Mouse (Mus musculus) thymus, postnatal 36 days (tissue): ENCODE results near the gene Cdk2ap2.
"Not testable (repeated sequence)": the region's sequence is repeated elsewhere in the genome, so short reads cannot be mapped to it uniquely, and the experiment has no call there.

ENCODE experiments used
- DNase-seq, 2 experiments: peaks; one replicate each; pipeline ENCODE4 v3.0.0; 2022; ENCODE audit warnings: mixed read lengths in 2 of 2

Cdk2ap2 gene

DNA sequence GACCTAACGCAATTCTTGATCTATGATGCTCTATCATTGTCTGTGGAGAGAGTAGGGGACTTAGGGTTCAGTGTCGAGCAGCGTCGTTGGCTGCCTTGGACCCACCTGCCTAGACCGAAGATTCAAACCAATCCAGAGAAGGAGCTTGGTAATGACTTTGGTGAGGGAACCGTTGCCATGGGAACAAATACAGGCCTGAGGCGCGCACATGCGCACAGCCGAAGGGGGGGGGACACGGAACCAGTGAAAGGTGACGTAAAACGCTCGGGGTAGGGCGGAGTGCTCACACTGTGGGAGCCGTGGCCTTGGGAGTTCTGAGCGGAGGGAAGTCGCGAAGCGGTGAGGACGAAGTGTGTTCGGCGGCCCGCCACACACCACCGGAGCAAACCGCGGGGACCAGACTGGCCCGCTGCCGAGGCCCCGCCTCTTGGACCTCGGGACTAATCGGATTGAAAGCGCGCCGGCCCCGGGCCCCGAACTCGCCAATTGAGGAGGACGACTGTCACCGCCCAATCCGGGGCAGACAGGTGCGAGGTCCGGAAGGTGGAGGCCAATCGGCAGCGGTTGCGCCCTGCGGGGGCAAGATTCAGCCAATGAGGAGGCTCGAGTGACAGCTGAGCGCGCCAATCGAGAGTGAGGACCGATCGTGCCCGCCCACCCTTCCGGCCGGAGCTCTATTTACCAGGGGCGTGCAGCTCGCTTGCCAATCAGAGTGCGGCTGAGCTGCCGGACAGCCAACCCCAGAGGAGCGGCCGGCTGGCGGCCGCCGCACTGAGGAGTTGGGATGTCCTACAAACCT is at the start of gene Cdk2ap2:
Cdk2ap2 (plus strand) TSS at position 541 of the 799 bp plus-strand sequence.
- peak; percentile 99 for DNase-seq

DNA sequence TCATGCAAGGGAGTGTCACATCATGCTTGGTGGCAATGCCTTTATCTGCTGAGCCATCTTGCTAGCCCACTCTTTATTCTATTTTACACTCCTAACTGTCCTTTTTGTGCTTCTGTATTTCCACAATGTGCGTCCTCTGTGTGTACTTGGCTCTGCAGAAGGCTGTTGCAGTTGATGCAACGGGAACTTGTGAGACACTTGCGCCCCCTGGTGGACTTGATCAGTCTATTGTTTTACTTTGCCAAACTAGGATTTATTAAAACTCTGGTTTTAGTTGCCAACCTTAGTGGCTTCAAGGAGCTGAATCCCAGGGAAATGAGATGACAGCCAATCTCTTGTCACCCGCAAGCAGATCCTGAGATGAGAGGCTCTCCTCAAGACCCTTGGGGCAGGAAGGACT is 49.1 kb upstream of the Cdk2ap2 start:
- peak; percentile 69 to 78 for DNase-seq

DNA sequence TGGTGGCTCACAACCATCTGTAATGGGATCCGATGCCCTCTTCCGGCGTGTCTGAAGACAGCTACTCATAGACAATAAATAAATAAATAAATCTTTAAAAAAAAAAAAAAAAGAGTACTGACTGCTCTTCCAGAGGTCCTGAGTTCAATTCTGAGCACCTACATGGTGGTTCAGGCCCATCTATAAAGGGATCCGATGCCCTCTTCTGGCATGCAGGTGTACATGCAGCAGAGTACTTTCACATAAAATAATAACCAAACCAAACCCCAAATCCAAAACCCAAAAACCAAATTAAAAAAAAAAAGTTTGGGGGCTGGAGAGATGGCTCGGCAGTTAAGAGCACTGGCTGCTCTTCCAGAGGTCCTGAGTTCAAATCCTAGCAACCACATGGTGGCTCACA is 47.9 kb upstream of the Cdk2ap2 start:
- not testable (repeated sequence) for DNase-seq

DNA sequence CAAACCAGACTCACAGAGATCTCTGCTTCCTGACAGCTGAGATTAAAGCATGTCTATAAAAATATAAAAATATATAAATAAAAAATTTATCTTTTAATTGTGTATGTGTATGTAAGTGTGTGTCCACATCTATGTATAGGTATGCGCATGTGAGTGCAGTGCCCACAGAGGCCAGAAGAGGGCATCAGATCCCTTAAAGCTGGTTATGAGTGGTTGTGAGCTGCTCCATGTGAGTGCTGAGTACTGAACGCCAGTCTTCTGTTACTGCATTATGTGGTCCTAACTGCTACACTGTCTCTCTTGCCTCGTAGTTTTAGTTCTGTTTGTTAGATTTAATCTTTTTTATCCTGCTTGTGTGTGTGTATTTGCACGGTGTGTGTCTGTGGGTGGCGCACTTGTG is 46.0 kb upstream of the Cdk2ap2 start:
- no peak for DNase-seq

DNA sequence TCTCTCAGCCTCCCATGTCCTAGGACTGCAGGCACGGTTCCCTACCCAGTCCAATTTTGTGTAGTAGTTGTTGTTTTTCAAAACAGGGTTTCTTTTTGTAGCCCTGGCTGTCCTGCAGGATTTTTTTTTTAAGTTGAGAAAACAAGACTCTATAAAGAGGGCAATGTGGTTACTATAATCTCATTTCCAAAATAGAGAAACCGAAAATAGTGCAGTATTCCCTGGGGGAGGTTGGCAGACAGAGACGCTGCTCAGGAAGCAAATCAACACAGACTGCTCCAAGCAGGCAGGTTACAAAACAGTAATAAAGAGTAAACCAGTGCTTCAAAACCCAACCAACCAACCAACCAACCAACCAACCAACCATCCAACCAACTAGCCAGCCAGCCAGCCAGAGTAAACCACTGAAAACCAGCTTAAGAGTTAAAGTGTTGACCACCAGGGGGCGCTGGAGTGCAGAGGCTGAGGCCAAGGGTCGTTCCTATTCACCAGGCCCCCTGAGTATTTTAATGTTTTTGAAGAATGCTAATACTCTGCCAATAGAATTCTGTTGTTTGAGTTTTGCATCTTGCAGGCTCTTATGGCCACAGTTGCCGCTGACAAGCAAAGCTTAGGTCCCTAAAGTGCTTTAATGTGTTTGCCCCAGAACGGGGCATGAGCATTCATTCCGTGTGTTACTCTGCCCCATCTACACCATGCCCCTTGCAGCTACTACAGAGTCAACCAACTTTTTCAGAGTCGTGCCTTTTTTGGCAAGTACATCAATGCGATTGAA is 45.1 kb upstream of the Cdk2ap2 start:
- peak; percentile 68 to 76 for DNase-seq

DNA sequence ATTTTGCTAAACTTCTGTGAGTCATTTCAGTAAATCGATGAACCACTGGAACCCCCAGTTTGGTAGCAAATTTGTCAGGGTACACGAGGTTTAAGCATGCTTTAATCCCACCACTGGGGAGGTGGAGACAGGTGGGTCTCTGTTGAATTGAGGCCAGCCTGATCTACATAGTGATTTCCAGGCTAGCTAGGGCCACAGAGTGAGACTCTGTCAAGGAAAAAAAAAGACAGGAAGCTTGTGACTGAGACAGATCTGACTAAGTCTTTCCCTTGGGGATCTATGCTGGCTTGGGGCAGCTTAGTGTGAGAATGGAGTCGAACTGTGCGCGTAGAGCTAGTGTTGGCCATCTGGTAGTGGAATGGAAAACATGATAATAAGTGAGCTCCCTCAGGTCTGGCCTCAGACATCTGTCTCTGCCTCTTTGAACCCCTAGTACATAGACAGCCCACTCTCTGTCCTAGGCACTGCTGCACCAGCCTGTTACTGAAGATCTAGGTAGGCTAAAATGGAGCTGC is 44.4 kb upstream of the Cdk2ap2 start:
- no peak for DNase-seq

DNA sequence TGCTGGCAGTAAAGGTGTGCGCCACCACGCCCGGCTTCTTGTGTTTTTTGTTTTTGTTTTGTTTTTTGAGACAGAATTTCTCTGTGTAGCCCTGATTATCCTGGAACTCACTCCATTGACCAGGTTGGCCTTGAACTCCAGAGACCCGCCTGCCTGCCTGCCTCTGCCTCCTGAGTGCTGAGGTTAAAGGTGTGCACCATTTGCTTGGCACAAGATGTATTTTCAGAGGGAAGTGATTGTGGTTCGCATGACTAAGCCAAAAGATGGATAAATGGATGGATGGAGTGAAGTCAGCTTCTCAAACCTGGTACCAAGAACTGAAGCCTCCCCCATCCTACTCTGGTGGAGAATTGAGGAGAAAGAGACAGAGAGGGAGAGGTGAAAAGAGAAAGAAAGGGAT is 42.4 kb upstream of the Cdk2ap2 start:
- no peak for DNase-seq

DNA sequence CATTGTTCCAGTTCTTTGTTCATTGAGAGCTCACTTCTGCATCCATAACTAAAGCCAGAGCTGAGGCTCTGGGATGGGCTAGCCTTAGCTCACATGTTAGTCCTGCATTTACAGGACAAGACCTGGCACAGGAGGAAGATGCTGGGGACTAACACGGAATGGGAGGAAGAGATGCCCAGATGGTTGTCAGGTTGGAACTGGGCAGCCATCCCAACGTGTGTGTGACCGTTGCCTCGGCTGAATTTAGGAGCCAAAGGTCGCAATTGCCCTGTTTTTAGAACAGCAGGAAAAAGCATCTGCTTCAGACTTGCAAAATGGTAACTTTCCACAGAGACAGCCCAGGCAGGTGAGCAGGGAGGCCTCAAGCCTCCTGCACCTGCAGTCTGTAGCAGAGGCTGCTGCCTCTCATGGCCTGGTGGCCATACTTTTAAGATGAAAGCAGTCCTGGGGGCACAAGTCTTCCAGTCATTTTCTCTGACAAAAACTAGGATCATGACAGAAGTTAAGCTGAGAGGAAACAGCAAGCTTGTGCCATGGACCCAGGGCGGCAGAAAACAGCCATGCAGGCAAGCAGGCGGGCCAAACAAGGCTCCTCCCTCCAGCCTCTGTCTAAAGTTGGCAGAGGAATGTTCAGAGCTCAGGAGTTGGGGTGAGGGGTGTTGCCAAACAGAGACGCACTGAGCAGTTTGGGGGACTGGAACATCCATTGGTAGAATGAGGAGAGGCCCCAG is 41.6 kb upstream of the Cdk2ap2 start:
- DNase-seq: no peak

DNA sequence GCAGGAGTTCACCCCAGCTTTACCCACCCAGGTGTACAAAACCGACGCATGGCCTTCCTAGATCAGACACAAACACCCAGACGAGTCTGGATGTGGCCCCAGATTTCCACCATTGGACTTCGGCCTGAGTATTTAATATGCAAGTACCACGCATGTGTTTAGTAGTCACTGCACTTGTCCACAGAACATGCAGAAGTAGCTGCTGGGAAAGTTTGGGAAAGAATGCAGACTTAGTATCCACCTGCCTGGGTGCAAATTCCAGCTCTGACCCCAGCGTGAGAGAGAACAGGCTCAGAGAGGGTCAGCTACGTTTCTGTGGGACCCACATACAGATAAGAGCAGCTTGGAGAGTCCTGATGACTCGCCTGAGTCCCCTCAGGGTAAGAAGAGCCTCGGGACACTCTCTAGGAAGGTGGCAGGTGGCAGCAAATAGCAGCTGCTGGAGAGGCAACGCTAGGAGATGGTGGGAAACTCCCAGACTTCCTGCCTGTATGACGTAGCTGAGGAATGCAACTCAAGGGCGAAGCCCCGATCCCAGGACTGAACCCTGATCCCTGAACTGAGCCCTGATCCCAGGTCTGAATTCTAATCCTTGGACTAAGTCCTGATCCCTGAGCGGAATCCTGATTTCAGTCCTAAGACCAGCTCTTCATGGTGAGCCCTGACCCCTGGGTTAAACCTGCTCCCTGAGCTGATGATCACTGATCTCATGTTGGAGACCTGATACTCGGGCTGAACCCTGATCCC is 40.9 kb upstream of the Cdk2ap2 start:
- DNase-seq: no peak

DNA sequence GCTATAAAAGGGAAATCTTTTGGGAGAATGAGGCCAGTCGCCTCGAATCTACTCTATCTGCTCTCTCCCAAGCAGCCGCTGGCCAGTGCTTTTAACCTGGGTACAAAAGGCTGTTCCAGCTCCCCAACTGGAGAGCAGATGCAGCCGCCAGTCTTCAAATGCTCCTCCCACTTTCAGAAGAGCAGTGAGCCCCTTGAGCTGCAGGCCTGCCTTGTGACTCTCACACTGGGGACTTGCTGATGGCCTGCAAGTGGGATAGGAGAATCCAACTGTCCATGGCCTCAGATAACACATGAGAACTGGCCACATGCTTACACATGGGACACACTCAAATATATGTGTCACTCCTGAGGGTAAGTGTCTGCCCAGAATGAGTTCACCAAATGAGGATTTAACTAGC is 40.3 kb upstream of the Cdk2ap2 start:
- no peak for DNase-seq

DNA sequence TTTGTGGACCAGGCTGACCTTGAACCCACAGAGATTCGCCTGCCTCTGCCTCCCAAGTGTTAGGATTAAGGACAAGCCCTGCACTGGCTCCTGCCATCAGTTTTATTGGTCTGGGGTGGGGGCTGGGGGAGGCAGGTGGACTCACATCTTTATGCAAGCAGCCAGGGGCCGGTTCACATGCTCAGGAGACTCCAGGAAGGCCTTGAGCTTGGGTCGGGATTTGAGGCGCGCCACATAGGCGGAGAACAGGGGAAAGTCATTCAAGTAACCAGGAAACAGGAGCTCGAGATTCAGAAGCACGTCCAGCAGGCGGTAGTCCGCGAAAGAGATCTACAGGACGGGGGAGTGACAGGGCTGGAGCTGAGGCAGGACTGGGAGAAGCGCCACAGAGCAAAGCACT is 39.6 kb upstream of the Cdk2ap2 start:
- no peak for DNase-seq

DNA sequence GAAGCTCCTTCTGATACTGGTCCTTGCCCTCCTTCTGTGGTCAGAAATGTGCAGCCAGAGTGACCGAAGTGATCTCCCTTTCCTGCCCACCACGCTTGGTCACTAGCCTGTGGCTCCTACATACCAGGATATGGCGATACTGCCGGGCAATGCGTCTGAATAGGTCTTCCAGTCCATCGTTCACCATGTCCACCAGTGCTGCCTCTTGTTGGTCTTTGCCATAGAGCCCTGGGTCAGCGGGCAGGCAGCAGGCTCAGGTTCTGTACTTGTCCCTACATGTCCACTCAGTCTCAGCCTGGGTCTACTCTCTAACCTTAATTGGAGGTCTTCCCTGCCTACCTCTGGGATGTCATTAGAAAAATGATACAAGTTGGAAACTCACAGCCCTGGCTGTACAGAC is 39.0 kb upstream of the Cdk2ap2 start:
- DNase-seq: no peak

DNA sequence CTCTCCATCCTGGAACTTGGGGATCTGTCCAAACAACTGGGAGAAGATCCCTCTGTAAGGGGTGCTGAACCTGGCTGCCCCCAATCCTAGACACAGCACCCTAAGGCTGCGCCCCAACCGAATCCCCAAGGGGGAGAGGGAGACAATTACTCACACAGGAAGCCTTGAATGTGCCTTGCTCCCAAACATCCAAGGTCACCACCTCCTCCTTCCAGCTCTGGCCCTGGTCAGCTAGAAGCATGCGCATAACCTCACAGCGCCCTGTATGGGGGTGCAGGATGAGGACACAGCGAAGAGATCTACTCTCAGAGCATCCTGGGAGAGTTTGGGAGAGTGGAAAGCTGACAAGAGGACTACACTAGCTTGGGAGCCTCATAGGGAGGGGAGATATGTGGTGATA is 38.4 kb upstream of the Cdk2ap2 start:
- DNase-seq: no peak

DNA sequence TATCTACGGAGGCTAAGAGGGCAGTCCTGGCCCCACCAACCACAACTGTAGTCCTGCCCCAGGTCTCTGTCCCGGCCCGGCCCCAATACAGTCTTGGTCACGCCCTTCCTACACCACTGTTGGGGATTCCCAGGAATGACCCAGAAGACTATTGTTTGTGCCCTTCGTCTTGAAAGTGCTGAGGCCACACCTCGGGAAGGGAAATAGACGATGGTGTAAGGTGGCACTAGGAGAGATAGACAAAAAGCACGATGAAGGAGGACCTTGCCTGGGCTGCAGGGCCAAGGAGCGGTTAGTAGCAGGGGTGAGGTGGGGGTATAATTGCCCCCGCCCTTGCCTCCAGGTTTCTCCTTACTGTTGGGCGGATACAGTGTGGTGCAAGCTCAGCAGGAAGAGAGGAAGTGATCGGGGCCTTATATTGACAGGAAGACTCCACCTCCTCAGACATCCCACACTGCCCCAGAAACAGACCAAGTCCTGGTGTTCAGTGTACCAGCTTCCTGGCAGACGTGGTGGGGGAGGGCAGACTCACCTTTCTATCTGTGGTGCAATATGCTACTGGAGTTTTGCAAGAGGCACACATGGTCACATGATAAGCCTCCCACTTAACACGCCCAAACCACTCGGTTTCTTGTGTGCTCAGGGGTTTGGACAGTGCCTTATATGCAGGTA is 37.8 kb upstream of the Cdk2ap2 start, which contains the start of gene Gstp3:
Gstp3 (minus strand) TSS at position 501 of the 672 bp plus-strand sequence.
- peak; percentile 31 to 67 for DNase-seq

DNA sequence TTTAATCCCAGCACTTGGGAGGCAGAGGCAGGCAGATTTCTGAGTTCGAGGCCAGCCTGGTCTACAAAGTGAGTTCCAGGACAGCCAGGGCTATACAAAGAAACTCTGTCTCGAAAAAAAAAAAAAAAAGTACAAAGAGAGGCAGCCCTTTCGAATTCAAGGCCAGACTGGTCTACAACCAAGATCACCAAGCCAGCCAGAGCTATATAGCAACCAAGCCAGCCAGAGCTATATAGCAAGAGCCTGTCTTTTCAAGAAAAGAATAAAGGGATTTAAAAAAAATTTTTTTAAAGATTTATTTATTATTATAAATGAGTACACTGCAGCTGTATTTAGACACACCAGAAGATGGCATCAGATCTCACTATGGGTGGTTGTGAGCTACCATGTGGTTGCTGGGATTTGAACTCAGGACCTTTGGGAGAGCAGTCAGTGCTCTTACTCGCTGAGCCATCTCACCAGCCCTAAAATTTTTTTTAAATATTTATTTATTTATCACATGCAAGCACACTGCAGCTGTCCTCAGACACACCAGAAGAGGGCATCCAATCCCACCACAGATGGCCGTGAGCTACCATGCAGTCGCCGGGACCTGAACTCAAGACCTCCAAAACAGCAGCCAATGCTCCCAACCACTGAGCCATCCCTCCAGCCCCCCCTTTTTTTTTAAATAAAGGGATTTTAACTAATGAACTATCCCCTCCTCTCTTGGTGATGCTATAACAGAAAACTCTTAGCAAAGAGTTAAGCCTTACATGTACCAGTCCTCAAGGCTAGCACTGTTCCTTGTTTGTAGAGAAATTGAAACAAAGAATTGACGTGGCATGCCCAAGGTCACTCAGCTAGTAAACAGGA is 36.7 kb upstream of the Cdk2ap2 start:
- not testable (repeated sequence) for DNase-seq

DNA sequence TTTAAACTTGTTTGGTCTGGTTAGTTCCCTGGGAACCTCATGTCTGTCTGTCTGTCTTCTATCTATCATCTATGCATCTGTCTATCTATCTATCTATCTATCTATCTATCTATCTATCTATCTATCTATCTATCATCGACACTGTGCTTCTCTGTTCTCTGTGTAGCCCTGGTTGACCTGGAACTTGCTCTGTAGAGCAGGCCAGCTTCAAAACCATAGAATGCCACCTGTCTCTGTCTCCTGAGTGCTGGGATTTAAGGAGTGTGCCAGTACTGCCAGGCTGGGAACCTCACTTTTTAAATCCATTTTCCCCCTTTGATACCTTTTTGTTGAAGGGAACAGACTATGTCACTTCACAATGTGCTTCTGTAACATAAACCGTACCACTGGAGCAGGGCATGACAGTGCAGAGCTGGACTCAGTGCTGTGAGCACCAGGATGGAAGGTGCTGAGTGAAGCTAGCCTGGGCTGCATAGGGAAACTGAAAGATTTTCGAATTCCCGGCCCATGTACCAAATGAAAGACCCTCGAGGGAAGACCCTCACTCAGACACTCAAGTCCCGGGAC is 36.0 kb upstream of the Cdk2ap2 start:
- no peak for DNase-seq

DNA sequence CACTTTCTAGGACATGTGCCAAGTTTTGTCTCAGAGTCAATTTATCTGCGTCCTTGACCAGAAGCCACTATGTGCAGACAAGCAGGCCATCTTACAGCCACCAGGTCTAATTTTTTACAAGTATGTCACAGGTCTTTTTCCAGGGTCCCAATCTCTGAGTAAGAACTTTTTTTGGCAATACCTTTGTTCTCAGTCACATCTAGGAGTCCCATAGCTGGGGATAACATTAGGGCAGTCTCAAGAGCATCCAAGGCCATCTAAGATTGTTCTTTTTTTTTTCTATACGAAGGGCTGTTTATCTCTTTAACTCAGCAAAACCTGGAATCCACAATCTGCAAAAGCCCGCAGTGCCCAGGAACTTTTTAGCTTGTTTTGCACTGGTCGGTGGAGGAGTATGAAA is 33.6 kb upstream of the Cdk2ap2 start:
- DNase-seq: not testable (repeated sequence)

DNA sequence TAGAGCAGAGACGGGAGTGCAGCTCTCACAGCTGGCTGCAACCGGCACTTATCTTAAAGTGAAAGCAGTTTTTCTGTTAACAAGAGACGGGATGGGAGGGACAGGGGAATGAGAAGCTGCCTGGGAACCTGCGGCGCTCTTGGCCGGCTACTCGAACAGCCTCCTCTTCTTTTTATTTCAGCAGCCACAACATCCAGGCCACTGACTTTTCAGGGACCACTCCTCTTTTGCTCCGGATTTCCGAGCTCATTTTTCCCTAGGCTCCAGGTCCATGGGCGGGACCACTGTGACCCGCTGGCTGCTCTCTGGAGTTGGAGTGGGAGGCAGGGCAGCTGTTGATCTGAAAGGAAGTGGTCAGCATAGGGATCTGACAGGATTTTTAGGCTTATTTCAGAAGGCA is 32.5 kb upstream of the Cdk2ap2 start:
- not testable (repeated sequence) for DNase-seq

DNA sequence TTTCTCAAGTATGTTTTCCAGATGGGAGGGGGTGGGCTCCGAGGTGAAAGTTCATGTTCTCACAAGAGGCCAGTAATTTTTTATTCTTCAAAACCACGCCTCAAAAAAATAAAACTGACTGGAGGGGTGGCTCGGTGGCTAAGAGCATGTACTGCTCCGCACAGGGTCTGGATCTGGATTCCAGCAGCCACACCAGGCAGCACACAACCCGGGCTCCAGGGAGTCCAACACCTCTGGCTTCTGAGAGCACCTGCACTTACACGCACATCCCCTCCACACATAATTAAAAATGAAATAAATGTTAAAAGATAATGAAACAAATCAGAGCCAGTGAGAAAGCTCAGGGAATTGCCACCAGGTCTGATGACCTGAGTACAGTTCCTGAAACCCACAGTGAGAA is 30.7 kb upstream of the Cdk2ap2 start:
- DNase-seq: no peak

DNA sequence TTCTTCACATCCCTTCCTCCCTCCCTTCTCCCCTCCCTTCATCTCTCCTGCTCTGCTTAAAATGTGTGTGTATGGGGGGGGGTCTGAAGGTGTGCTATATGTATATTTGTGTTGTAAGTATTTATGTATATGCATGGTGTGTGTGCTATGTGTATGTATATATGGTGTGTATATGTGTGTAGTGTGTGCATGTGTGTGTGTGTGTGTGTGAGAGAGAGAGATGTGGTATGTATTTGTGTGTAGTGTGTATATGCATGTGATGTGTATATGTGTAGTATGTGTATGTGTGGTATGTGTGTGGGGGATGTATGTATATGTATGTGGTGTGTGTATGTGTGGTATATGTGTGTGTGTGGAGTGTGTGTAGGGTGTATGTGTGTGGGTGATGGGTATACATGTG is 30.1 kb upstream of the Cdk2ap2 start:
- DNase-seq: no peak
